Mouse (Mus musculus): ENCODE data around the gene Capn10. TPM values are rescaled to one million over a fixed set of nuclear protein-coding genes. Genes with fewer than 3 reads are reported as not detected.

Capn10 gene
- polyA plus RNA-seq, 1 experiment from 2014 or later: 43.1 TPM

GRCm38 (mm10) chr1:92930171-92930706 is 3.9 kb upstream of the Capn10 start:
- Histone ChIP-seq H3K9me3 (replicated peaks) (no peaks in the 10 kb centered on the region; the same call in 1 of the 2 replicates), H3K4me1 (peaks cover 15% of the 10 kb centered on the region), H3K36me3 (no peaks in the 10 kb centered on the region), H3K4me3 (no peak overlapping the region), H3K27me3 (ENCODE audit: low read depth, poor library complexity, severe bottlenecking) (no peaks in the 10 kb centered on the region), H3K27ac (replicated peaks) (no peak overlapping the region)
- 26% methylated on average over 1 of the region's 1 CpGs for WGBS
- DNase-seq (ENCODE audit: low spot score): no peak

- Histone ChIP-seq H3K36me3 (peaks cover 11% of the 10 kb centered on the region), H3K4me1 (peaks cover 36% of the 10 kb centered on the region), H3K4me3 (peak overlapping the region; percentile 82), H3K27ac (replicated peaks) (peak overlapping the region; percentile 92), H3K9me3 (replicated peaks) (no peaks in the 10 kb centered on the region; the same call in 1 of the 2 replicates), H3K27me3 (ENCODE audit: low read depth, poor library complexity, severe bottlenecking) (no peaks in the 10 kb centered on the region)
- WGBS: 81% methylated on average over 4 of the region's 4 CpGs
- DNase-seq (ENCODE audit: low spot score): no peak
Observed at GRCm38 (mm10) chr1:92933611-92934010, 565 bp upstream of the Capn10 start.

- peaks cover 36% of the 10 kb centered on the region for H3K4me1 ChIP-seq
- H3K36me3 ChIP-seq: peaks cover 28% of the 10 kb centered on the region
- H3K27me3 ChIP-seq (ENCODE audit: low read depth, poor library complexity, severe bottlenecking): no peaks in the 10 kb centered on the region
- no peaks in the 10 kb centered on the region; the same call in 1 of the 2 replicates for H3K9me3 ChIP-seq (replicated peaks)
- H3K27ac ChIP-seq (replicated peaks): peak overlapping the region; percentile 92
- no peak for DNase-seq (ENCODE audit: low spot score)
- H3K4me3 ChIP-seq: peak overlapping the region; percentile 82
- 19% methylated on average over 10 of the region's 10 CpGs for WGBS
Observed at GRCm38 (mm10) chr1:92935054-92935962, 1.1 kb downstream of the Capn10 start.

- Histone ChIP-seq H3K27me3 (ENCODE audit: low read depth, poor library complexity, severe bottlenecking) (no peaks in the 10 kb centered on the region), H3K4me1 (peaks cover 36% of the 10 kb centered on the region), H3K9me3 (replicated peaks) (no peaks in the 10 kb centered on the region; the same call in 1 of the 2 replicates), H3K4me3 (peak overlapping the region; percentile 82), H3K27ac (replicated peaks) (0 out of 2 replicates have a peak overlapping the region, but pooled peaks have one; percentile 14), H3K36me3 (peaks cover 35% of the 10 kb centered on the region)
- no peak for DNase-seq (ENCODE audit: low spot score)
- 66% methylated on average over 2 of the region's 2 CpGs for WGBS
Observed at GRCm38 (mm10) chr1:92935977-92936376, 1.8 kb downstream of the Capn10 start.

DNA sequence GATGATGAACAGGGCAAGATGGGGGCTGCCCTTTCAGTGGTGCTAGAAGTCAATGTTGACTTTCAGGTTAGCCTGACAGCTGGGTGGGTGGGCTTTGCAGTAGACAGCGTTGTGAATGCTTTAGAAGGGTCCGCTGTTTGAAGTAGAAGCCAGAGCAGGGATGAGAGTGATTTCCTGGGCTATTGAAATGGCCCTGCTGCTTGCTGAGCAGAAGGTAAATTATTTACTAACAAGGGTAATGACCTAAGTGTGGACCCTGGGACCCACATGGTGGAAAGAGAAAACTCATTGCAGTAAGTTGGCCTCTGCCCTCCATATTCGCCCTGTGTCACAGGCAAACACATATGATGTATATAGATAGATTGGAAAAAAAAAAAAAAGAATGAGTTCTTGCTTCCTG is 2.3 kb downstream of the Capn10 start:
- Histone ChIP-seq H3K9me3 (replicated peaks) (no peaks in the 10 kb centered on the region; the same call in 1 of the 2 replicates), H3K27ac (replicated peaks) (no peak overlapping the region), H3K27me3 (ENCODE audit: low read depth, poor library complexity, severe bottlenecking) (no peaks in the 10 kb centered on the region), H3K36me3 (peaks cover 40% of the 10 kb centered on the region), H3K4me1 (peaks cover 36% of the 10 kb centered on the region), H3K4me3 (peak overlapping the region; percentile 82)
- DNase-seq (ENCODE audit: low spot score): no peak
- 84% methylated on average over 3 of the region's 3 CpGs for WGBS

GRCm38 (mm10) chr1:92937797-92938196 is 3.6 kb downstream of the Capn10 start:
- Histone ChIP-seq H3K27me3 (ENCODE audit: low read depth, poor library complexity, severe bottlenecking) (no peaks in the 10 kb centered on the region), H3K4me3 (no peak overlapping the region), H3K4me1 (peaks cover 36% of the 10 kb centered on the region), H3K27ac (replicated peaks) (no peak overlapping the region), H3K36me3 (peaks cover 53% of the 10 kb centered on the region), H3K9me3 (replicated peaks) (no peaks in the 10 kb centered on the region)
- no peak for DNase-seq (ENCODE audit: low spot score)
- WGBS: 91% methylated on average over 3 of the region's 3 CpGs

GRCm38 (mm10) chr1:92939746-92940145 is 5.6 kb downstream of the Capn10 start:
- H3K27ac ChIP-seq (replicated peaks): no peak overlapping the region
- peaks cover 72% of the 10 kb centered on the region for H3K36me3 ChIP-seq
- DNase-seq (ENCODE audit: low spot score): no peak
- no peaks in the 10 kb centered on the region for H3K27me3 ChIP-seq (ENCODE audit: low read depth, poor library complexity, severe bottlenecking)
- H3K9me3 ChIP-seq (replicated peaks): no peaks in the 10 kb centered on the region
- WGBS: 93% methylated on average over 4 of the region's 4 CpGs
- H3K4me1 ChIP-seq: peaks cover 26% of the 10 kb centered on the region
- no peak overlapping the region for H3K4me3 ChIP-seq

GRCm38 (mm10) chr1:92943219-92943989 is 9.2 kb downstream of the Capn10 start:
- no peaks in the 10 kb centered on the region for H3K27me3 ChIP-seq (ENCODE audit: low read depth, poor library complexity, severe bottlenecking)
- no peak overlapping the region for H3K27ac ChIP-seq (replicated peaks)
- no peaks in the 10 kb centered on the region for H3K4me1 ChIP-seq
- no peak overlapping the region for H3K4me3 ChIP-seq
- 94% methylated on average over 19 of the region's 19 CpGs for WGBS
- H3K9me3 ChIP-seq (replicated peaks): no peaks in the 10 kb centered on the region
- H3K36me3 ChIP-seq: peaks cover 100% of the 10 kb centered on the region
- no peak for DNase-seq (ENCODE audit: low spot score)

- Histone ChIP-seq H3K9me3 (replicated peaks) (no peaks in the 10 kb centered on the region), H3K4me3 (no peak overlapping the region), H3K27me3 (ENCODE audit: low read depth, poor library complexity, severe bottlenecking) (no peaks in the 10 kb centered on the region), H3K27ac (replicated peaks) (no peak overlapping the region), H3K36me3 (peaks cover 68% of the 10 kb centered on the region), H3K4me1 (no peaks in the 10 kb centered on the region)
- DNase-seq (ENCODE audit: low spot score): no peak
- WGBS: 92% methylated on average over 3 of the region's 3 CpGs
Observed at GRCm38 (mm10) chr1:92947966-92948365, 13.8 kb downstream of the Capn10 start.

DNA sequence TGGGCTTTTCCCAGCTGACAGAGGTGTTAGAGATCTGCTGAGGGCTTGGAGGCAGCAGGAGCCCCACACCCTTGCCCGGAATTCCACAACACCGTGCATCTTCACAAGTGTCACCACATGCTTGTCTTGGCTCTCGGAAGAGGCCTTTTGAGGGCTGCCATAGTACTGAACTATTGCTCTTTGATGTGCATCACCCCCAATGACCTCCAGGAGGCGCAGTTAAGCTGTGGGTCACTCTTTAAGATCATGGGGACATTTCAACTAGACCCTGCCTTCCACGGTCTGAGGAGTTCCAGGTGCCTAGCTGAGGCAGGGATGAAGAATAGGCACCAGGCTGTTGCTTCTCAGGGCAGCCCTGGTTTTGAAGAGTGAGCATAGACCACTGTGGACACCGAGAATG is 15.2 kb downstream of the Capn10 start:
- DNase-seq (ENCODE audit: low spot score): no peak
- Histone ChIP-seq H3K27ac (replicated peaks) (no peak overlapping the region), H3K4me3 (no peak overlapping the region), H3K27me3 (ENCODE audit: low read depth, poor library complexity, severe bottlenecking) (no peaks in the 10 kb centered on the region), H3K36me3 (peaks cover 53% of the 10 kb centered on the region), H3K9me3 (replicated peaks) (no peaks in the 10 kb centered on the region), H3K4me1 (no peaks in the 10 kb centered on the region)
- 64% methylated on average over 6 of the region's 6 CpGs for WGBS

GRCm38 (mm10) chr1:92950607-92951006 is 16.4 kb downstream of the Capn10 start, which contains the start of gene Gpr35:
Gene Gpr35 (plus strand): TSS chr1:92950865.
- 87% methylated on average over 5 of the region's 5 CpGs for WGBS
- H3K36me3 ChIP-seq: peaks cover 42% of the 10 kb centered on the region
- no peak for DNase-seq (ENCODE audit: low spot score)

GRCm38 (mm10) chr1:92953641-92954040 is 19.5 kb downstream of the Capn10 start:
- peaks cover 11% of the 10 kb centered on the region for H3K36me3 ChIP-seq
- WGBS: 80% methylated on average over 2 of the region's 2 CpGs
- no peak overlapping the region for H3K27ac ChIP-seq (replicated peaks)
- H3K27me3 ChIP-seq (ENCODE audit: low read depth, poor library complexity, severe bottlenecking): no peaks in the 10 kb centered on the region
- H3K9me3 ChIP-seq (replicated peaks): no peaks in the 10 kb centered on the region
- no peaks in the 10 kb centered on the region for H3K4me1 ChIP-seq
- DNase-seq (ENCODE audit: low spot score): no peak
- no peak overlapping the region for H3K4me3 ChIP-seq

More at GRCm38 (mm10) chr1:92950607-92951006, 16.4 kb downstream of the Capn10 start, which contains the start of gene Gpr35:
- Histone ChIP-seq H3K27me3 (ENCODE audit: low read depth, poor library complexity, severe bottlenecking) (no peaks in the 10 kb centered on the region), H3K9me3 (replicated peaks) (no peaks in the 10 kb centered on the region), H3K4me3 (no peak within 1 kb of the TSS), H3K27ac (replicated peaks) (no peak within 1 kb of the TSS), H3K4me1 (no peaks in the 10 kb centered on the region)

All from midbrain, embryonic 10.5 days (tissue).